In genomic region chr3:96196437-96197128, GRCm38 (mm10) we compare ENCODE assay signal across 8 mouse cellular contexts. TPM values are rescaled to one million over a fixed set of nuclear protein-coding genes. Genes with fewer than 3 reads are reported as not detected.
A peak's percentile ranks its signal among the peaks of the same experiment; 100 is the strongest.
DNase-seq lines count a peak whose midpoint lies in the region; ATAC-seq and TF ChIP-seq lines count a peak whose summit lies in the region.

No protein-coding gene starts in this region.

- H3K4me1 ChIP-seq in heart, embryonic 12.5 days (replicated peaks), result peaks cover 17% of the 10 kb centered on the region; the same call in 1 of the 2 replicates
- peaks cover 1% of the 10 kb centered on the region for H3K4me1 ChIP-seq in ES-Bruce4 (ENCODE audit: control insufficient read depth, insufficient read depth, low read length)
- H3K4me1 ChIP-seq in forebrain, embryonic 14.5 days (ENCODE audit: control insufficient read depth, insufficient read depth, low read length), result peaks cover 7% of the 10 kb centered on the region; the same call in 1 of the 2 replicates
- H3K4me1 ChIP-seq in liver, postnatal 0 days (ENCODE audit: insufficient read depth), result peaks cover 15% of the 10 kb centered on the region

- ATAC-seq in heart, embryonic 12.5 days (ENCODE audit: insufficient number of reproducible peaks, low FRiP score), result no peak
- 0 out of 2 replicates have a peak, but pooled peaks have one; percentile 0 for ATAC-seq in forebrain, embryonic 14.5 days
- no peak for ATAC-seq in liver, postnatal 0 days
- ATAC-seq in granulocyte monocyte progenitor cell, adult 5-6 weeks (replicated peaks; ENCODE audit: poor library complexity, severe bottlenecking), result no peak

- H3K4me3 ChIP-seq in heart, embryonic 12.5 days, result peak overlapping the region; percentile 79
- peak overlapping the region; percentile 85 for H3K4me3 ChIP-seq in ES-Bruce4 (ENCODE audit: low read depth, low read length)
- H3K4me3 ChIP-seq in forebrain, embryonic 14.5 days (ENCODE audit: low read depth, low read length), result peak overlapping the region; percentile 71
- peak overlapping the region; percentile 55 for H3K4me3 ChIP-seq in liver, postnatal 0 days (ENCODE audit: low read depth, low read length)

- DNase-seq in heart, postnatal 14 days, result no peak
- no peak for DNase-seq in forebrain, embryonic 14.5 days (ENCODE audit: low spot score)
- DNase-seq in liver, postnatal 0 days, result no peak
- no peak for DNase-seq in left cerebral cortex, postnatal 36 days (ENCODE audit: low spot score in 2 of 2)
- DNase-seq in urinary bladder, postnatal 36 days (ENCODE audit: low spot score in 2 of 2), result no peak

- H3K36me3 ChIP-seq in heart, embryonic 12.5 days, result peaks cover 41% of the 10 kb centered on the region
- H3K36me3 ChIP-seq in ES-Bruce4 (ENCODE audit: control insufficient read depth, insufficient read depth, low read length, poor library complexity, severe bottlenecking), result no peaks in the 10 kb centered on the region
- H3K36me3 ChIP-seq in forebrain, embryonic 14.5 days (ENCODE audit: control insufficient read depth, insufficient read depth, low read length), result peaks cover 16% of the 10 kb centered on the region
- no peaks in the 10 kb centered on the region for H3K36me3 ChIP-seq in liver, postnatal 0 days (replicated peaks; ENCODE audit: insufficient read depth, low read length)

- intact Hi-C loops in heart, postnatal 14 days (cut with DNase I), result no loop called here
- intact Hi-C loops in left cerebral cortex, postnatal 36 days (cut with DNase I), result no loop called here

- peak overlapping the region; percentile 88 for H3K9ac ChIP-seq in heart, embryonic 12.5 days
- H3K9ac ChIP-seq in ES-Bruce4 (ENCODE audit: low read depth, poor library complexity, severe bottlenecking), result peak overlapping the region; percentile 61
- H3K9ac ChIP-seq in forebrain, embryonic 14.5 days (ENCODE audit: low read length), result peak overlapping the region; percentile 91
- H3K9ac ChIP-seq in liver, postnatal 0 days (replicated peaks), result peak overlapping the region; percentile 61

- TF ChIP-seq POLR2A in ES-Bruce4 (IDR thresholded peaks at IDR 0.05; ENCODE audit: insufficient read depth, low read length), result no peak

- TF ChIP-seq CTCF in ES-Bruce4 (IDR thresholded peaks at IDR 0.05; ENCODE audit: low read depth, low read length), result no peak
- no peak for TF ChIP-seq CTCF in liver, postnatal 0 days (IDR thresholded peaks at IDR 0.05; ENCODE audit: low read depth)

- H3K4me2 ChIP-seq in heart, embryonic 12.5 days, result peak overlapping the region; percentile 99
- H3K4me2 ChIP-seq in forebrain, embryonic 14.5 days (ENCODE audit: low read length), result peak overlapping the region; percentile 98
- H3K4me2 ChIP-seq in liver, postnatal 0 days (ENCODE audit: low read depth, low read length), result peak overlapping the region; percentile 85

- peak overlapping the region; percentile 89 for H3K27ac ChIP-seq in heart, embryonic 12.5 days (ENCODE audit: poor library complexity, severe bottlenecking)
- peak overlapping the region; percentile 47 for H3K27ac ChIP-seq in ES-Bruce4 (ENCODE audit: insufficient read depth, low read length)
- H3K27ac ChIP-seq in forebrain, embryonic 14.5 days (ENCODE audit: low read depth, low read length), result peak overlapping the region; percentile 97
- peak overlapping the region; percentile 88; the same call in 1 of the 2 replicates for H3K27ac ChIP-seq in liver, postnatal 0 days (ENCODE audit: low read depth)

- 21% methylated on average over 27 of the region's 27 CpGs for WGBS in heart, embryonic 12.5 days
- WGBS in forebrain, embryonic 14.5 days, result 18% methylated on average over 27 of the region's 27 CpGs
- WGBS in liver, postnatal 0 days (ENCODE audit: insufficient replicate concordance), result 21% methylated on average over 27 of the region's 27 CpGs

- TF ChIP-seq EP300 in ES-Bruce4 (IDR thresholded peaks at IDR 0.05; ENCODE audit: insufficient read depth, low read depth, low read length), result no peak
- no peak for TF ChIP-seq EP300 in liver, postnatal 0 days (IDR thresholded peaks at IDR 0.05; ENCODE audit: low read depth)

- no peaks in the 10 kb centered on the region; the same call in 1 of the 2 replicates for H3K27me3 ChIP-seq in heart, embryonic 12.5 days (replicated peaks)
- H3K27me3 ChIP-seq in ES-Bruce4 (ENCODE audit: control insufficient read depth, insufficient read depth, low read length, poor library complexity, severe bottlenecking), result no peaks in the 10 kb centered on the region
- H3K27me3 ChIP-seq in forebrain, embryonic 14.5 days (replicated peaks; ENCODE audit: control insufficient read depth, insufficient read depth, low read length), result no peaks in the 10 kb centered on the region
- no peaks in the 10 kb centered on the region for H3K27me3 ChIP-seq in liver, postnatal 0 days (ENCODE audit: insufficient read depth, low read length)

- H3K9me3 ChIP-seq in heart, embryonic 12.5 days (replicated peaks), result no peaks in the 10 kb centered on the region; the same call in 1 of the 2 replicates
- H3K9me3 ChIP-seq in ES-Bruce4 (replicated peaks; ENCODE audit: control insufficient read depth, insufficient read depth, low read length, poor library complexity, severe bottlenecking), result no peaks in the 10 kb centered on the region
- no peaks in the 10 kb centered on the region for H3K9me3 ChIP-seq in forebrain, embryonic 14.5 days (replicated peaks; ENCODE audit: control insufficient read depth, low read length)
- no peaks in the 10 kb centered on the region; the same call in 1 of the 2 replicates for H3K9me3 ChIP-seq in liver, postnatal 0 days (ENCODE audit: low read length)

RNA-seq across cellular contexts. Expression of gene Sv2a, which starts 15.6 kb away (rescaled TPM):
- polyA plus RNA-seq in heart, embryonic 12.5 days (2016; fragmentation: Nextera tagmentation; extraction: Ambion mirVana), result 20.3 and 21.7 TPM in 2 replicates
- total RNA-seq in heart, postnatal 14 days (2021), result 1 to 10 TPM; 7.0 to 7.7 TPM
- polyA plus RNA-seq in ES-Bruce4 (2011; ENCODE audit: insufficient read depth, insufficient read length, low read depth, missing spikeins), result 4.5 and 4.9 TPM in 2 replicates
- 44.4 and 56.2 TPM in 2 replicates for polyA plus RNA-seq in forebrain, embryonic 14.5 days (2014; fragmentation: Nextera tagmentation; extraction: Ambion mirVana)
- 0.08 and 0.09 TPM in 2 replicates for polyA plus RNA-seq in liver, postnatal 0 days (2015; fragmentation: Nextera tagmentation; extraction: Ambion mirVana)
- 0.39 and 1.7 TPM in 2 replicates for total RNA-seq in granulocyte monocyte progenitor cell, adult 5-6 weeks (2014; fragmentation: Nextera tagmentation)
- 0.21 and 1.7 TPM in 2 replicates for total RNA-seq in granulocyte monocyte progenitor cell, adult 5-6 weeks (2017)
- total RNA-seq in left cerebral cortex, postnatal 36 days (2021), result 100 to 1,000 TPM; 399 to 446 TPM

RNA-seq across cellular contexts. Expression of gene Bola1, which starts 22.9 kb away (rescaled TPM):
- 44.4 and 45.6 TPM in 2 replicates for polyA plus RNA-seq in heart, embryonic 12.5 days (2016; fragmentation: Nextera tagmentation; extraction: Ambion mirVana)
- 10 to 100 TPM; 17.5 to 18.2 TPM for total RNA-seq in heart, postnatal 14 days (2021)
- 18.1 and 27.8 TPM in 2 replicates for polyA plus RNA-seq in ES-Bruce4 (2011; ENCODE audit: insufficient read depth, insufficient read length, low read depth, missing spikeins)
- 80.7 and 96.3 TPM in 2 replicates for polyA plus RNA-seq in forebrain, embryonic 14.5 days (2014; fragmentation: Nextera tagmentation; extraction: Ambion mirVana)
- polyA plus RNA-seq in liver, postnatal 0 days (2015; fragmentation: Nextera tagmentation; extraction: Ambion mirVana), result 49.2 and 49.3 TPM in 2 replicates
- total RNA-seq in granulocyte monocyte progenitor cell, adult 5-6 weeks (2014; fragmentation: Nextera tagmentation), result 9.4 and 44.0 TPM in 2 replicates
- total RNA-seq in granulocyte monocyte progenitor cell, adult 5-6 weeks (2017), result 45.3 and 56.0 TPM in 2 replicates
- total RNA-seq in left cerebral cortex, postnatal 36 days (2021), result 10 to 100 TPM; 13.3 to 19.4 TPM

RNA-seq across cellular contexts. Expression of gene Hist2h2ab, which starts 23.1 kb away (rescaled TPM):
- polyA plus RNA-seq in heart, embryonic 12.5 days (2016; fragmentation: Nextera tagmentation; extraction: Ambion mirVana), result not detected in 2 replicates
- total RNA-seq in heart, postnatal 14 days (2021), result 1 to 10 TPM; 4.4 to 5.2 TPM
- not detected in 2 replicates for polyA plus RNA-seq in ES-Bruce4 (2011; ENCODE audit: insufficient read depth, insufficient read length, low read depth, missing spikeins)
- 1.7 TPM in 1 of 2 replicates, not detected in the other for polyA plus RNA-seq in forebrain, embryonic 14.5 days (2014; fragmentation: Nextera tagmentation; extraction: Ambion mirVana)
- 0.46 TPM in 1 of 2 replicates, not detected in the other for polyA plus RNA-seq in liver, postnatal 0 days (2015; fragmentation: Nextera tagmentation; extraction: Ambion mirVana)
- total RNA-seq in granulocyte monocyte progenitor cell, adult 5-6 weeks (2014; fragmentation: Nextera tagmentation), result 2.9 and 4.4 TPM in 2 replicates
- total RNA-seq in granulocyte monocyte progenitor cell, adult 5-6 weeks (2017), result 239 TPM in 2 replicates
- total RNA-seq in left cerebral cortex, postnatal 36 days (2021), result 10 to 100 TPM in 1 of 2 experiments, 1 to 10 TPM in 1; 10.0 to 11.1 TPM

RNA-seq across cellular contexts. Expression of gene Hist2h2ac, which starts 24.1 kb away (rescaled TPM):
- 4.4 and 5.9 TPM in 2 replicates for polyA plus RNA-seq in heart, embryonic 12.5 days (2016; fragmentation: Nextera tagmentation; extraction: Ambion mirVana)
- total RNA-seq in heart, postnatal 14 days (2021), result 10 to 100 TPM; 47.6 to 77.3 TPM
- 2.5 and 4.3 TPM in 2 replicates for polyA plus RNA-seq in ES-Bruce4 (2011; ENCODE audit: insufficient read depth, insufficient read length, low read depth, missing spikeins)
- polyA plus RNA-seq in forebrain, embryonic 14.5 days (2014; fragmentation: Nextera tagmentation; extraction: Ambion mirVana), result 3.4 and 7.5 TPM in 2 replicates
- polyA plus RNA-seq in liver, postnatal 0 days (2015; fragmentation: Nextera tagmentation; extraction: Ambion mirVana), result 9.4 and 13.8 TPM in 2 replicates
- 11.4 and 41.6 TPM in 2 replicates for total RNA-seq in granulocyte monocyte progenitor cell, adult 5-6 weeks (2014; fragmentation: Nextera tagmentation)
- total RNA-seq in granulocyte monocyte progenitor cell, adult 5-6 weeks (2017), result 2,701 and 3,178 TPM in 2 replicates
- 10 to 100 TPM; 24.2 to 27.9 TPM for total RNA-seq in left cerebral cortex, postnatal 36 days (2021)

RNA-seq across cellular contexts. Expression of gene Hist2h2be, which starts 24.3 kb away (rescaled TPM):
- polyA plus RNA-seq in heart, embryonic 12.5 days (2016; fragmentation: Nextera tagmentation; extraction: Ambion mirVana), result 5.0 and 5.7 TPM in 2 replicates
- total RNA-seq in heart, postnatal 14 days (2021), result 1 to 10 TPM; 6.9 to 7.7 TPM
- 1.3 and 2.0 TPM in 2 replicates for polyA plus RNA-seq in ES-Bruce4 (2011; ENCODE audit: insufficient read depth, insufficient read length, low read depth, missing spikeins)
- polyA plus RNA-seq in forebrain, embryonic 14.5 days (2014; fragmentation: Nextera tagmentation; extraction: Ambion mirVana), result 11.8 and 12.5 TPM in 2 replicates
- polyA plus RNA-seq in liver, postnatal 0 days (2015; fragmentation: Nextera tagmentation; extraction: Ambion mirVana), result 4.1 and 4.9 TPM in 2 replicates
- 5.1 and 11.2 TPM in 2 replicates for total RNA-seq in granulocyte monocyte progenitor cell, adult 5-6 weeks (2014; fragmentation: Nextera tagmentation)
- 3.3 and 4.4 TPM in 2 replicates for total RNA-seq in granulocyte monocyte progenitor cell, adult 5-6 weeks (2017)
- total RNA-seq in left cerebral cortex, postnatal 36 days (2021), result 1 to 10 TPM; 4.8 to 5.1 TPM

Comparison
In these comparisons a context has a peak if more than half of its experiments do, and no peak if none do; other contexts are left out.
1. H3K27ac ChIP-seq: peak in every context shown above with its lines; median percentile 97 in forebrain, embryonic 14.5 days; 89 in heart, embryonic 12.5 days; 88 in liver, postnatal 0 days; 47 in ES-Bruce4.